Mouse (Mus musculus): ENCODE results near the gene Gart. TPM values are rescaled to one million over a fixed set of nuclear protein-coding genes. Genes with fewer than 3 reads are reported as not detected.
A peak's percentile ranks its signal among the peaks of the same experiment; 100 is the strongest.

The Gart gene
- polyA plus RNA-seq, 1 experiment from 2014 or later: 33.4 TPM

DNA sequence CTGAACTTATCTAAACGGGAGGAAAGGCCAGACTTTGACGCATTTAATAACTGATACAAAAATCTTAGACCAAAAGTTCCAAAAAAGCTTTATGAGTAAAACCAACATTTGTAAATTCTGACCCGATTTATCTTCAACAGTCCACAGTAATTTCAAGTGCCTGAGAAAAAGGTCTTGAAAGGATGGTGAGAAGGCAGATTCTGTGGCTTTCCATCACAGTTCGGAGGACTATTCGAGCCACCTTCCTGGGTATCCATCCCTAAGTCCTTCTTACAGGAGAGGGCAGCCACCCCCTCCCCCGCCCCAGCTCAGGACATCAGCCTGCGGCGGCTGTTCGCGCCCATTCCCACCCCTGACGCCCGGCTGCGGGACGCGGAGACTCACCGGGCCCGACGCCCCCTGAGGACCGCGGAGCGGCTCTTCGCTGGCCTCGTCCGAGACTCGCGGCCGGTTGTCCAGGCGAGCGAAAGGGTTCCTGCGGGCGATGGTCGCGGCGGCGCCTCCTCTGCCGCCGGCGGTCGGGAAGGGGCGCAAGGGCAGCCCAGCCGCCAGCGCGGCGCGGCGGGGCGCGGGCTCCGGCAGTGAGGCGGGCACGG, 41.4 kb upstream of the Gart start:
- Histone ChIP-seq H3K27ac (ENCODE audit: low read depth) (peak overlapping the region; percentile 84), H3K36me3 (replicated peaks; ENCODE audit: insufficient read depth, low read length) (peaks cover 36% of the 10 kb centered on the region), H3K4me1 (ENCODE audit: insufficient read depth) (peaks cover 13% of the 10 kb centered on the region), H3K9me3 (ENCODE audit: low read length) (no peaks in the 10 kb centered on the region), H3K4me2 (ENCODE audit: low read depth, low read length) (peak overlapping the region; percentile 98), H3K9ac (replicated peaks) (peak overlapping the region; percentile 99), H3K27me3 (ENCODE audit: insufficient read depth, low read length) (no peaks in the 10 kb centered on the region), H3K4me3 (ENCODE audit: low read depth, low read length) (peak overlapping the region; percentile 97)
- WGBS (ENCODE audit: insufficient replicate concordance): 2% methylated on average over 45 of the region's 51 CpGs
- ATAC-seq (peak; percentile 38), DNase-seq (no peak)
- no peak for TF ChIP-seq EP300 (IDR thresholded peaks at IDR 0.05; ENCODE audit: low read depth)
- no peak for TF ChIP-seq CTCF (IDR thresholded peaks at IDR 0.05; ENCODE audit: low read depth)

DNA sequence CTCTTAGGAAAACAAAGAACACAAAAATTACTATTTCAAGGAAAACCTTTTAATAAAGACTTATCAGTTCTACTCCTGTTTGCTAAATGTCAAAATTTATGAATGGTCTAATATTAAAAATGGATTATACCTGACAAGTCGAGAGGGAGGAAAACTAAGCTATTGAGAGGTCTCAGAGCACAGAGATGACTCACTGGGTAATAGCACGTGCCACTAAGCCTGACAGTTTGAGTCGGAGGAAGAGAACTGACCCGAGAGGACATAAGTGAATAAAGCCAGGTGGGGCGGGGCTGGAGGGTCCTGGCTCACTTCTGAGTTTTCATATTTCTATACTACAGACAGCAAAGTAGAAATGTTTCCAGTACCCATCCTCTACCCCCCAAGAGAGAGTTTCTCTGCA, 39.6 kb upstream of the Gart start:
- no peaks in the 10 kb centered on the region for H3K27me3 ChIP-seq (ENCODE audit: insufficient read depth, low read length)
- 85% methylated on average over 5 of the region's 5 CpGs for WGBS (ENCODE audit: insufficient replicate concordance)
- no peak overlapping the region for H3K9ac ChIP-seq (replicated peaks)
- peaks cover 49% of the 10 kb centered on the region for H3K36me3 ChIP-seq (replicated peaks; ENCODE audit: insufficient read depth, low read length)
- no peaks in the 10 kb centered on the region for H3K9me3 ChIP-seq (ENCODE audit: low read length)
- ATAC-seq: no peak
- H3K4me1 ChIP-seq (ENCODE audit: insufficient read depth): peaks cover 13% of the 10 kb centered on the region
- TF ChIP-seq CTCF (IDR thresholded peaks at IDR 0.05; ENCODE audit: low read depth): no peak
- no peak for TF ChIP-seq EP300 (IDR thresholded peaks at IDR 0.05; ENCODE audit: low read depth)
- no peak overlapping the region for H3K4me2 ChIP-seq (ENCODE audit: low read depth, low read length)
- H3K27ac ChIP-seq (ENCODE audit: low read depth): no peak overlapping the region
- no peak overlapping the region for H3K4me3 ChIP-seq (ENCODE audit: low read depth, low read length)
- no peak for DNase-seq

- H3K27ac ChIP-seq (ENCODE audit: low read depth): no peak overlapping the region
- TF ChIP-seq CTCF (IDR thresholded peaks at IDR 0.05; ENCODE audit: low read depth): no peak
- no peak for TF ChIP-seq EP300 (IDR thresholded peaks at IDR 0.05; ENCODE audit: low read depth)
- no peaks in the 10 kb centered on the region for H3K9me3 ChIP-seq (ENCODE audit: low read length)
- no peak overlapping the region for H3K4me3 ChIP-seq (ENCODE audit: low read depth, low read length)
- WGBS (ENCODE audit: insufficient replicate concordance): 45% methylated on average over 5 of the region's 5 CpGs
- peaks cover 13% of the 10 kb centered on the region for H3K4me1 ChIP-seq (ENCODE audit: insufficient read depth)
- H3K9ac ChIP-seq (replicated peaks): peak overlapping the region; percentile 28
- peaks cover 54% of the 10 kb centered on the region for H3K36me3 ChIP-seq (replicated peaks; ENCODE audit: insufficient read depth, low read length)
- H3K4me2 ChIP-seq (ENCODE audit: low read depth, low read length): peak overlapping the region; percentile 33
- H3K27me3 ChIP-seq (ENCODE audit: insufficient read depth, low read length): no peaks in the 10 kb centered on the region
- DNase-seq (no peak), ATAC-seq (no peak)
Measured at GRCm38 (mm10) chr16:91685526-91685925, 38.8 kb upstream of the Gart start.

DNA sequence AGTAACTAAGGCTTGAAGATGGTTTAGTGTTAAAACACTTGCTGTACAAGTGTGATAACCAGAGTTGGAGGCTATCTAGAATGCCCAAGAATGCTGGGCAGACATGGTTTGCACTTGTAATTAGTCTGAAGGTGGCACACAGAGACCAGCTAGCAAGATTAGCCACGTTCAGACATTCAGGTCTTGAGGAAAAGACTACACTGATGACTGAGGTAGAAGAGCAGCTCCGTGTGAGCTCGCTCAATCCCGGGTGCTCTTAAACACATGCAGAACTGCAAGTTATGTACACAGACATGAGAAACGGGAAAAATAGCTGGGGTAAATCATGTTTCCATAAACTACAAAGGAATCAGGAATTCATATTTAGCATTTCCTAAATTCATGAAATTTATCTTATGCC, 33.9 kb upstream of the Gart start:
- Histone ChIP-seq H3K9me3 (ENCODE audit: low read length) (no peaks in the 10 kb centered on the region), H3K9ac (replicated peaks) (no peak overlapping the region), H3K4me2 (ENCODE audit: low read depth, low read length) (no peak overlapping the region), H3K4me3 (ENCODE audit: low read depth, low read length) (no peak overlapping the region), H3K4me1 (ENCODE audit: insufficient read depth) (0 out of 2 replicates have a peak, but pooled peaks cover 3% of the 10 kb centered on the region), H3K27ac (ENCODE audit: low read depth) (no peak overlapping the region), H3K27me3 (ENCODE audit: insufficient read depth, low read length) (no peaks in the 10 kb centered on the region), H3K36me3 (replicated peaks; ENCODE audit: insufficient read depth, low read length) (peaks cover 88% of the 10 kb centered on the region)
- TF ChIP-seq EP300 (IDR thresholded peaks at IDR 0.05; ENCODE audit: low read depth) (no peak), CTCF (IDR thresholded peaks at IDR 0.05; ENCODE audit: low read depth) (no peak)
- DNase-seq: no peak
- 74% methylated on average over 5 of the region's 5 CpGs for WGBS (ENCODE audit: insufficient replicate concordance)
- ATAC-seq: no peak

- Histone ChIP-seq H3K27ac (ENCODE audit: low read depth) (peak overlapping the region; percentile 51; the same call in 1 of the 2 replicates), H3K27me3 (ENCODE audit: insufficient read depth, low read length) (no peaks in the 10 kb centered on the region), H3K9ac (replicated peaks) (no peak overlapping the region), H3K9me3 (ENCODE audit: low read length) (no peaks in the 10 kb centered on the region), H3K36me3 (replicated peaks; ENCODE audit: insufficient read depth, low read length) (peaks cover 85% of the 10 kb centered on the region), H3K4me1 (ENCODE audit: insufficient read depth) (0 out of 2 replicates have a peak, but pooled peaks cover 2% of the 10 kb centered on the region), H3K4me2 (ENCODE audit: low read depth, low read length) (no peak overlapping the region), H3K4me3 (ENCODE audit: low read depth, low read length) (no peak overlapping the region)
- WGBS (ENCODE audit: insufficient replicate concordance): 69% methylated on average over 5 of the region's 5 CpGs
- ATAC-seq: peak; percentile 100
- TF ChIP-seq CTCF (IDR thresholded peaks at IDR 0.05; ENCODE audit: low read depth) (no peak), EP300 (IDR thresholded peaks at IDR 0.05; ENCODE audit: low read depth) (peak; percentile 54; the same call in 1 of the 2 replicates)
- DNase-seq: no peak
Measured at GRCm38 (mm10) chr16:91678147-91678911, 31.6 kb upstream of the Gart start.

- H3K27ac ChIP-seq (ENCODE audit: low read depth): no peak overlapping the region
- no peak overlapping the region for H3K4me2 ChIP-seq (ENCODE audit: low read depth, low read length)
- no peaks in the 10 kb centered on the region for H3K9me3 ChIP-seq (ENCODE audit: low read length)
- TF ChIP-seq CTCF (IDR thresholded peaks at IDR 0.05; ENCODE audit: low read depth) (no peak), EP300 (IDR thresholded peaks at IDR 0.05; ENCODE audit: low read depth) (no peak)
- DNase-seq (no peak), ATAC-seq (no peak)
- no peak overlapping the region for H3K4me3 ChIP-seq (ENCODE audit: low read depth, low read length)
- 75% methylated on average over 4 of the region's 4 CpGs for WGBS (ENCODE audit: insufficient replicate concordance)
- H3K4me1 ChIP-seq (ENCODE audit: insufficient read depth): 0 out of 2 replicates have a peak, but pooled peaks cover 2% of the 10 kb centered on the region
- H3K36me3 ChIP-seq (replicated peaks; ENCODE audit: insufficient read depth, low read length): peaks cover 89% of the 10 kb centered on the region
- H3K27me3 ChIP-seq (ENCODE audit: insufficient read depth, low read length): no peaks in the 10 kb centered on the region
- H3K9ac ChIP-seq (replicated peaks): no peak overlapping the region
Measured at GRCm38 (mm10) chr16:91674500-91674899, 27.7 kb upstream of the Gart start.
